Mouse (Mus musculus) left cerebral cortex, adult 11 months (tissue): ENCODE results near the gene Mrpl24.
"Not testable (repeated sequence)": the region's sequence is repeated elsewhere in the genome, so short reads cannot be mapped to it uniquely, and the experiment has no call there.

Experiments
- DNase-seq: peaks from one replicate; pipeline ENCODE4 v3.0.0; 2022; ENCODE audit warnings: low spot score

Mrpl24 gene

GRCm38 (mm10) chr3:87919336-87920108 is at the start of gene Mrpl24:
Gene Mrpl24 (plus strand): TSS chr3:87919506.
- peak; percentile 89 for DNase-seq

- no peak for DNase-seq
Observed at GRCm38 (mm10) chr3:87877730-87878129, 41.6 kb upstream of the Mrpl24 start.

GRCm38 (mm10) chr3:87884291-87884690 is 35.0 kb upstream of the Mrpl24 start:
- DNase-seq: no peak

GRCm38 (mm10) chr3:87884708-87885251 is 34.5 kb upstream of the Mrpl24 start:
- DNase-seq: no peak

GRCm38 (mm10) chr3:87885281-87886003 is 33.9 kb upstream of the Mrpl24 start, which contains the start of gene Prcc:
Gene Prcc (minus strand): TSS chr3:87885608.
- peak; percentile 97 for DNase-seq

- no peak for DNase-seq
Observed at GRCm38 (mm10) chr3:87886004-87886365, 33.3 kb upstream of the Mrpl24 start.

GRCm38 (mm10) chr3:87886416-87886815 is 32.9 kb upstream of the Mrpl24 start:
- DNase-seq: no peak

GRCm38 (mm10) chr3:87887400-87887799 is 31.9 kb upstream of the Mrpl24 start:
- DNase-seq: not testable (repeated sequence)

GRCm38 (mm10) chr3:87891481-87891880 is 27.8 kb upstream of the Mrpl24 start:
- DNase-seq: no peak

- DNase-seq: no peak
Observed at GRCm38 (mm10) chr3:87893367-87893905, 25.9 kb upstream of the Mrpl24 start.

GRCm38 (mm10) chr3:87899266-87899665 is 20.0 kb upstream of the Mrpl24 start:
- DNase-seq: no peak

- DNase-seq: no peak
Observed at GRCm38 (mm10) chr3:87899776-87900175, 19.5 kb upstream of the Mrpl24 start.

- DNase-seq: no peak
Observed at GRCm38 (mm10) chr3:87901036-87901624, 18.2 kb upstream of the Mrpl24 start.

- not testable (repeated sequence) for DNase-seq
Observed at GRCm38 (mm10) chr3:87901959-87902358, 17.3 kb upstream of the Mrpl24 start.

- no peak for DNase-seq
Observed at GRCm38 (mm10) chr3:87903821-87904220, 15.5 kb upstream of the Mrpl24 start.

GRCm38 (mm10) chr3:87905880-87906485 is 13.3 kb upstream of the Mrpl24 start, which contains the start of gene Hdgf:
Gene Hdgf (plus strand): TSS chr3:87906321.
- peak; percentile 91 for DNase-seq

GRCm38 (mm10) chr3:87906601-87906980 is 12.7 kb upstream of the Mrpl24 start:
- DNase-seq: no peak

- no peak for DNase-seq
Observed at GRCm38 (mm10) chr3:87906981-87907857, 12.1 kb upstream of the Mrpl24 start.

- no peak for DNase-seq
Observed at GRCm38 (mm10) chr3:87907906-87908305, 11.4 kb upstream of the Mrpl24 start.

- DNase-seq: no peak
Observed at GRCm38 (mm10) chr3:87909381-87909780, 9.9 kb upstream of the Mrpl24 start.

- no peak for DNase-seq
Observed at GRCm38 (mm10) chr3:87909874-87910273, 9.4 kb upstream of the Mrpl24 start.
